Mouse (Mus musculus) brain, embryonic 14.5 days (tissue): Measurements from ENCODE around the gene Kremen2.

Experiments
- CTCF ChIP-seq: fragments of 200-500 bp; IDR thresholded peaks from 2 replicates; pipeline ENCODE4 v1.5.1; 2012; ENCODE audit warnings: inconsistent platforms, mild to moderate bottlenecking, moderate library complexity, borderline replicate concordance; ENCODE audit not compliant: insufficient read depth, insufficient read length; ENCODE audit errors: extremely low read depth
- POLR2A ChIP-seq: fragments of 200-500 bp; IDR thresholded peaks from 2 replicates; pipeline ENCODE4 v1.6.1; 2012; ENCODE audit warnings: mild to moderate bottlenecking, inconsistent platforms, borderline replicate concordance; ENCODE audit not compliant: poor library complexity, insufficient read depth, insufficient read length, severe bottlenecking; ENCODE audit errors: extremely low read depth

- TF ChIP-seq POLR2A, result no peak
- TF ChIP-seq CTCF, result no peak
Observed at GRCm38 (mm10) chr17:23704741-23705140, 40.9 kb downstream of the Kremen2 start.
